Mouse (Mus musculus) CH12.LX (cell line): ENCODE measurements around the gene Bean1. TPM values are rescaled to one million over a fixed set of nuclear protein-coding genes. Genes with fewer than 3 reads are reported as not detected.
A peak's percentile ranks its signal among the peaks of the same experiment; 100 is the strongest.

Experiments
- DNase-seq: peaks from one replicate; pipeline ENCODE4 v3.0.0-alpha.2; 2013; ENCODE audit errors: extremely low read depth
- H3K27ac ChIP-seq: 2 replicates; pipeline ENCODE4 v1.5.1; 2012; ENCODE audit warnings: low read depth, mild to moderate bottlenecking, control low read depth, moderate library complexity; ENCODE audit not compliant: insufficient read depth
- H3K27me3 ChIP-seq: replicated peaks from 2 replicates; pipeline ENCODE3; 2012; ENCODE audit warnings: inconsistent platforms
- H3K36me3 ChIP-seq, 2 experiments: replicated peaks in 1 of 2; 2 replicates each; pipeline versions ENCODE3 to v1.6.1; 2012; ENCODE audit warnings: inconsistent platforms in 1 of 2, low read length in 1 of 2, mild to moderate bottlenecking in 1 of 2, mixed read lengths in 1 of 2, moderate library complexity in 1 of 2; ENCODE audit not compliant: control insufficient read depth in 1 of 2, insufficient read depth in 1 of 2
- H3K4me1 ChIP-seq, 2 experiments: 2 replicates each; pipeline ENCODE4 v1.6.1; 2012; ENCODE audit warnings: inconsistent platforms in 1 of 2, moderate library complexity in 1 of 2; ENCODE audit not compliant: insufficient read depth in 2 of 2, control insufficient read depth in 1 of 2
- H3K4me2 ChIP-seq: 2 replicates; pipeline ENCODE4 v1.6.1; 2012; ENCODE audit warnings: low read depth, mild to moderate bottlenecking, control low read depth; ENCODE audit not compliant: poor library complexity, insufficient read depth, severe bottlenecking
- H3K4me3 ChIP-seq, 3 experiments: fragments of 150-350 bp in 1 of 3; sonication (generic) in 1 of 3; replicated peaks in 1 of 3; 2 replicates each; pipeline versions ENCODE3 to v1.5.1; 2011 to 2012; ENCODE audit warnings: low read depth in 2 of 3, low read length in 2 of 3, mild to moderate bottlenecking in 2 of 3, moderate library complexity in 2 of 3, control low read depth in 1 of 3, improper control_type of control experiment in 1 of 3, inconsistent platforms in 1 of 3, mixed read lengths in 1 of 3; ENCODE audit not compliant: poor library complexity in 1 of 3
- H3K79me2 ChIP-seq: replicated peaks from 2 replicates; pipeline ENCODE4 v1.6.1; 2012; ENCODE audit warnings: mild to moderate bottlenecking, moderate library complexity; ENCODE audit not compliant: control insufficient read depth, poor library complexity, insufficient read depth, severe bottlenecking; ENCODE audit errors: extremely low read depth
- H3K9ac ChIP-seq: 2 replicates; pipeline ENCODE4 v1.6.1; 2012; ENCODE audit warnings: low read depth, mild to moderate bottlenecking, control low read depth, moderate library complexity; ENCODE audit not compliant: insufficient read depth
- H3K9me3 ChIP-seq: replicated peaks from 2 replicates; pipeline ENCODE3; 2012; ENCODE audit warnings: low read length, inconsistent platforms, mixed read lengths
- BHLHE40 ChIP-seq: IDR thresholded peaks from 2 replicates; pipeline ENCODE4 v1.6.1; 2011; ENCODE audit warnings: mild to moderate bottlenecking, low read depth, low read length, improper control_type of control experiment
- CHD1 ChIP-seq: IDR thresholded peaks from 2 replicates; pipeline ENCODE4 v1.6.1; 2012; ENCODE audit warnings: low read depth, low read length, improper control_type of control experiment, inconsistent platforms
- CHD2 ChIP-seq: IDR thresholded peaks from 2 replicates; pipeline ENCODE4 v1.6.1; 2011; ENCODE audit warnings: low read length, improper control_type of control experiment
- CTCF ChIP-seq, 2 experiments: IDR thresholded peaks in 1 of 2; conservative IDR thresholded peaks in 1 of 2; 2 replicates each; pipeline ENCODE4 v1.5.1; 2011 to 2012; ENCODE audit warnings: low read depth in 2 of 2, low read length in 2 of 2, improper control_type of control experiment in 1 of 2, inconsistent platforms in 1 of 2, mild to moderate bottlenecking in 1 of 2, moderate library complexity in 1 of 2
- E2F4 ChIP-seq: IDR thresholded peaks from 2 replicates; pipeline ENCODE4 v1.6.1; 2011; ENCODE audit warnings: low read depth, low read length, improper control_type of control experiment; ENCODE audit not compliant: insufficient replicate concordance
- EP300 ChIP-seq: IDR thresholded peaks from 2 replicates; pipeline ENCODE4 v1.6.1; 2011; ENCODE audit warnings: low read length, improper control_type of control experiment
- ETS1 ChIP-seq: conservative IDR thresholded peaks from 2 replicates; pipeline ENCODE4 v1.6.1; 2012; ENCODE audit warnings: low read depth, mild to moderate bottlenecking, inconsistent platforms, low read length, improper control_type of control experiment, moderate library complexity
- GABPA ChIP-seq: IDR thresholded peaks from 2 replicates; pipeline ENCODE4 v1.6.1; 2012; ENCODE audit warnings: low read depth, low read length, improper control_type of control experiment, inconsistent platforms; ENCODE audit not compliant: insufficient replicate concordance
- HCFC1 ChIP-seq: IDR thresholded peaks from 2 replicates; pipeline ENCODE4 v1.6.1; 2012; ENCODE audit warnings: low read depth, mild to moderate bottlenecking, inconsistent platforms, low read length, improper control_type of control experiment
- JUN ChIP-seq: IDR thresholded peaks from 2 replicates; pipeline ENCODE4 v1.6.1; 2011; ENCODE audit warnings: low read depth, mild to moderate bottlenecking, low read length, improper control_type of control experiment, moderate library complexity; ENCODE audit not compliant: insufficient read depth
- KAT2A ChIP-seq: IDR thresholded peaks from 2 replicates; pipeline ENCODE4 v1.6.1; 2012; ENCODE audit warnings: low read length, improper control_type of control experiment, inconsistent platforms; ENCODE audit not compliant: insufficient replicate concordance
- MAX ChIP-seq: IDR thresholded peaks from 2 replicates; pipeline ENCODE4 v1.6.1; 2011; ENCODE audit warnings: low read length, improper control_type of control experiment
- MAZ ChIP-seq: IDR thresholded peaks from 2 replicates; pipeline ENCODE4 v1.6.1; 2012; ENCODE audit warnings: low read depth, mild to moderate bottlenecking, inconsistent platforms, low read length, improper control_type of control experiment, moderate library complexity
- MEF2A ChIP-seq: IDR thresholded peaks from 2 replicates; pipeline ENCODE4 v1.6.1; 2014; ENCODE audit warnings: low read depth, mild to moderate bottlenecking, inconsistent platforms, low read length, improper control_type of control experiment, borderline replicate concordance
- MXI1 ChIP-seq: IDR thresholded peaks from 2 replicates; pipeline ENCODE4 v1.6.1; 2011; ENCODE audit warnings: mild to moderate bottlenecking, low read depth, low read length, improper control_type of control experiment
- MYC ChIP-seq: IDR thresholded peaks from 2 replicates; pipeline ENCODE4 v1.6.1; 2011; ENCODE audit warnings: low read depth, mild to moderate bottlenecking, improper control_type of control experiment, low read length
- PAX5 ChIP-seq: IDR thresholded peaks from 2 replicates; pipeline ENCODE4 v1.6.1; 2012; ENCODE audit warnings: low read length, inconsistent platforms, mixed read lengths
- POLR2A ChIP-seq: IDR thresholded peaks from 2 replicates; pipeline ENCODE4 v1.6.1; 2011; ENCODE audit warnings: low read depth, mild to moderate bottlenecking, improper control_type of control experiment, low read length
- POLR2AphosphoS2 ChIP-seq: IDR thresholded peaks from 2 replicates; pipeline ENCODE4 v1.6.1; 2011; ENCODE audit warnings: low read depth, low read length, improper control_type of control experiment
- RAD21 ChIP-seq: IDR thresholded peaks from 2 replicates; pipeline ENCODE4 v1.6.1; 2011; ENCODE audit warnings: low read depth, mild to moderate bottlenecking, low read length, improper control_type of control experiment, moderate library complexity
- RCOR1 ChIP-seq: conservative IDR thresholded peaks from 2 replicates; pipeline ENCODE4 v1.6.1; 2012; ENCODE audit warnings: low read depth, mild to moderate bottlenecking, inconsistent platforms, low read length, improper control_type of control experiment
- SIN3A ChIP-seq: IDR thresholded peaks from 2 replicates; pipeline ENCODE4 v1.6.1; 2012; ENCODE audit warnings: low read length, improper control_type of control experiment, inconsistent platforms
- SMC3 ChIP-seq: IDR thresholded peaks from 2 replicates; pipeline ENCODE4 v1.6.1; 2011; ENCODE audit warnings: low read depth, low read length, improper control_type of control experiment
- TBP ChIP-seq: conservative IDR thresholded peaks from 2 replicates; pipeline ENCODE4 v1.6.1; 2011; ENCODE audit warnings: low read depth, low read length, improper control_type of control experiment
- TCF12 ChIP-seq: IDR thresholded peaks from 2 replicates; pipeline ENCODE4 v1.6.1; 2014; ENCODE audit warnings: low read depth, mild to moderate bottlenecking, inconsistent platforms, low read length, improper control_type of control experiment
- UBTF ChIP-seq: IDR thresholded peaks from 2 replicates; pipeline ENCODE4 v1.6.1; 2012; ENCODE audit warnings: low read depth, mild to moderate bottlenecking, inconsistent platforms, low read length, improper control_type of control experiment, moderate library complexity
- USF1 ChIP-seq: IDR thresholded peaks from 2 replicates; pipeline ENCODE4 v1.6.1; 2014; ENCODE audit warnings: low read depth, mild to moderate bottlenecking, inconsistent platforms, low read length, improper control_type of control experiment
- ZC3H11A ChIP-seq: IDR thresholded peaks from 2 replicates; pipeline ENCODE4 v1.6.1; 2012; ENCODE audit warnings: low read depth, mild to moderate bottlenecking, inconsistent platforms, low read length, improper control_type of control experiment
- ZKSCAN1 ChIP-seq: IDR thresholded peaks from 2 replicates; pipeline ENCODE4 v1.6.1; 2012; ENCODE audit warnings: low read depth, inconsistent platforms, low read length, improper control_type of control experiment, borderline replicate concordance
- ZMIZ1 ChIP-seq: IDR thresholded peaks from 2 replicates; pipeline ENCODE4 v1.6.1; 2012; ENCODE audit warnings: low read depth, mild to moderate bottlenecking, inconsistent platforms, low read length, improper control_type of control experiment
- ZNF384 ChIP-seq: IDR thresholded peaks from 2 replicates; pipeline ENCODE4 v1.6.1; 2012; ENCODE audit warnings: low read depth, low read length, improper control_type of control experiment, inconsistent platforms
- dilution Hi-C: fragments of 300-500 bp; cut with MboI; formaldehyde crosslinking; loops from 2 replicates; pipeline ENCODE4 v1.14.3; 2020; ENCODE audit warnings: low sequenced_read_pairs; ENCODE audit not compliant: extremely low pct_unique_long_range_greater_than_20kb, extremely low pct_ligation_motif_present
- in situ Hi-C: fragments of 300-500 bp; cut with MboI; formaldehyde crosslinking; loops from 3 replicates; pipeline ENCODE4 v1.14.3; 2019; ENCODE audit warnings: low sequenced_read_pairs, low pct_ligation_motif_present, low pct_unique_long_range_greater_than_20kb, mixed read lengths
- polyA plus RNA-seq: library from polyadenylated mRNA; unstranded; fragments of >175 nt; gene quantifications from 2 replicates; pipeline ENCODE4 v1.2.1, GENCODE M21; 2012; ENCODE audit warnings: low read depth; ENCODE audit not compliant: insufficient read length
- total RNA-seq, 2 experiments: library from RNA; depleted of rRNA; stranded (reverse); fragments of 300-350 nt in 1 of 2; fragments of >200 nt in 1 of 2; gene quantifications; 2 replicates each; pipeline ENCODE4 v1.2.3; 2012 to 2014

The Bean1 gene
- total and polyA plus RNA-seq, 3 experiments = not detected

DNA sequence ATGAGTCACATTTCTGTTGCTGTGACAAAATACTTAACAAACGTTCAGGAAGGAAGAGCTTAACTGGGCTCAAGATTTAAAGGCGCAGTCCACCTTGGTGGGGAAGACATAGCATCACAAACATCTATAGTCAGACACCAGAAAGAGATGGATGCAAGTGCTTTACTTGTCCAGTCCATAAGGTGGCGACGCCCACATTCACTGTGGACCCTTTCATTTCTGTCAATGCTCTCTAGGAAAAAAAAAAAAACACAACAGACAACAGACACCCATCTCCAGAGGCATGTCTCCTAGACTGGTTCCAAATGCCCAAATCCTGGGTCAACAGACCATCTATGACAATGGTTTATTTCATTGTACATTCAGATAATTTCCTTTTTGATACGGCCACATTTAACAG is 45.7 kb upstream of the Bean1 start:
- H3K27me3 ChIP-seq = no peaks in the 10 kb centered on the region
- H3K4me2 ChIP-seq = no peak overlapping the region
- no peak overlapping the region for H3K4me3 ChIP-seq
- no peak overlapping the region for H3K27ac ChIP-seq
- no peaks in the 10 kb centered on the region for H3K9me3 ChIP-seq
- DNase-seq = no peak
- H3K9ac ChIP-seq = no peak overlapping the region
- H3K36me3 ChIP-seq = peaks cover 0 to 5% of the 10 kb centered on the region in 2 experiments
- TF ChIP-seq SMC3 = peak; percentile 52
- TF ChIP-seq RAD21 = peak; percentile 62
- TF ChIP-seq EP300 = no peak
- no peak for TF ChIP-seq BHLHE40
- peak in 1 of 2 experiments; percentile 63; a peak in 2 of 4 replicates for TF ChIP-seq CTCF (conservative IDR thresholded peaks at IDR 0.05 in 1 of 2, IDR thresholded peaks at IDR 0.05 in 1 of 2; ENCODE audit: low read depth in 2 of 2, low read length in 2 of 2)
- peak; percentile 91 for TF ChIP-seq ZNF384
- H3K79me2 ChIP-seq = no peaks in the 10 kb centered on the region
- H3K4me1 ChIP-seq = peaks cover 19 to 47% of the 10 kb centered on the region in 2 experiments
- dilution Hi-C loops = no loop called here
- in situ Hi-C loops = no loop called here

DNA sequence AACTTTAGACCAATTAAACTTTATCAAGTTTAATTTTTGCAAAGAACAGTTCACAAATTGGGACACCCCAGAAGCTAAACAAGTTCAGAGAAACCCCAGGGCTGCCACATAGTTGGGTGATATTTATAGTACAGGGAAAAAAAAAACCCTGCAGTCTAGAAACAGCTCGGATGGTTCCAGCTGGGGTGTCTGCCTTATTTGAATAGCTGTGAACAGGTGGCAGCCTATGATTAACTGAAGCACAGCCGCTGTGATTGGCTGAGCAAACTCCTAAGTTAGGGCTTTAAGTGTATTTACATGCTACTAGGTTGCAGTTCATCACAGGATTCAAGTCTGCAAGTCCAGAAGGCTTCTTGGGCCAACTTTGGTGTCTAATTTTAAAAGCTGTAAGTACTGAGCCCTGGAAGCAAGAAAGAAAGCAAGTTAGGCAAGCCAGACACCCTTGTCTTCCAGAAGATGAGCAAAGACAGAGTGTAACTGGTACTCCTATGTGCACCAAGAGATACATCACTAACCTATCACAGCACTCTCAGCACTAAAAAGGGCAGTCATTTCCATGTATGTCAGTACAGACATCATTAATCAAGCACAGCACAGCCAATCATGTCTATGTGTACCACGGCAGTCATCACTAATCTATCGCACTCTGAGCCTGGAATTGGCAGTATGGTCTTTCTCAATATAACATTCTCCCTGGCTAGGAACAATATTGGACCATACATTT is 42.9 kb upstream of the Bean1 start:
- H3K9me3 ChIP-seq = peaks cover 2% of the 10 kb centered on the region
- in situ Hi-C loops (no loop called here), dilution Hi-C loops (no loop called here)
- H3K4me1 ChIP-seq = peaks cover 19 to 67% of the 10 kb centered on the region in 2 experiments
- peak overlapping the region; percentile 43 for H3K4me2 ChIP-seq
- H3K27me3 ChIP-seq = no peaks in the 10 kb centered on the region
- H3K27ac ChIP-seq = peak overlapping the region; percentile 74
- no peak overlapping the region for H3K9ac ChIP-seq
- peaks cover 0 to 7% of the 10 kb centered on the region in 2 experiments for H3K36me3 ChIP-seq
- DNase-seq = peak; percentile 88
- H3K79me2 ChIP-seq = no peaks in the 10 kb centered on the region
- H3K4me3 ChIP-seq = peak overlapping the region in 1 of 3 experiments; percentile 28
- no peak for TF ChIP-seq POLR2A
- no peak for TF ChIP-seq USF1
- TF ChIP-seq BHLHE40 = peak; percentile 51; the same call in 1 of the 2 replicates
- TF ChIP-seq JUN = peak; percentile 11; the same call in 1 of the 2 replicates
- TF ChIP-seq GABPA = no peak
- TF ChIP-seq CHD2 = no peak
- TF ChIP-seq SIN3A = peak; percentile 49; the same call in 1 of the 2 replicates
- no peak for TF ChIP-seq CTCF (conservative IDR thresholded peaks at IDR 0.05 in 1 of 2, IDR thresholded peaks at IDR 0.05 in 1 of 2; ENCODE audit: low read depth in 2 of 2, low read length in 2 of 2)
- peak; percentile 95 for TF ChIP-seq ZNF384
- TF ChIP-seq RCOR1 = peak; percentile 77; the same call in 1 of the 2 replicates
- peak; percentile 98 for TF ChIP-seq MEF2A
- no peak for TF ChIP-seq MYC
- TF ChIP-seq ETS1 = peak; percentile 97
- 0 out of 2 replicates have a peak, but pooled peaks have one; percentile 31 for TF ChIP-seq TBP
- TF ChIP-seq POLR2AphosphoS2 = no peak
- peak; percentile 94 for TF ChIP-seq TCF12
- TF ChIP-seq ZC3H11A = no peak
- no peak for TF ChIP-seq MXI1
- no peak for TF ChIP-seq KAT2A
- TF ChIP-seq CHD1 = no peak
- peak; percentile 50 for TF ChIP-seq HCFC1
- TF ChIP-seq RAD21 = no peak
- no peak for TF ChIP-seq ZMIZ1
- no peak for TF ChIP-seq E2F4
- TF ChIP-seq MAX = no peak
- peak; percentile 89 for TF ChIP-seq EP300
- TF ChIP-seq UBTF = no peak
- TF ChIP-seq PAX5 = no peak
- no peak for TF ChIP-seq MAZ
- no peak for TF ChIP-seq ZKSCAN1
